Mouse (Mus musculus) bone marrow macrophage, adult 2 months (primary cell): ENCODE measurements around the gene Ptch2.

Source experiments
- CTCF ChIP-seq: IDR thresholded peaks from 2 replicates; pipeline ENCODE4 v1.5.1; 2012; ENCODE audit warnings: low read depth, mild to moderate bottlenecking, low read length, moderate library complexity
- POLR2A ChIP-seq: IDR thresholded peaks from 2 replicates; pipeline ENCODE4 v1.6.1; 2012; ENCODE audit warnings: mild to moderate bottlenecking, low read depth, low read length, borderline replicate concordance

GRCm38 (mm10) chr4:117148047-117148713, 52.3 kb downstream of the Ptch2 start:
- TF ChIP-seq CTCF (no peak), POLR2A (no peak)
